Mouse (Mus musculus) forebrain, embryonic 15.5 days (tissue): Measurements from ENCODE around the gene Scamp1. TPM values are rescaled to one million over a fixed set of nuclear protein-coding genes. Genes with fewer than 3 reads are reported as not detected.

Experiments
- ATAC-seq: fragments of 200-750 bp; cut with Nextera tagmentation; replicated peaks from 2 replicates; pipeline ENCODE4 v1.8.0; 2017; ENCODE audit warnings: mild to moderate bottlenecking, moderate TSS enrichment, moderate library complexity
- H3K27ac ChIP-seq: fragments of 300-500 bp; sonication (generic); replicated peaks from 2 replicates; pipeline ENCODE4 v1.5.1; 2015; ENCODE audit warnings: mild to moderate bottlenecking, inconsistent platforms
- H3K27me3 ChIP-seq: fragments of 300-500 bp; sonication (generic); 2 replicates; pipeline ENCODE4 v1.6.1; 2015; ENCODE audit warnings: inconsistent platforms
- H3K36me3 ChIP-seq: fragments of 300-500 bp; sonication (generic); 2 replicates; pipeline ENCODE4 v1.6.1; 2015; ENCODE audit warnings: mild to moderate bottlenecking, inconsistent platforms
- H3K4me1 ChIP-seq: fragments of 300-500 bp; sonication (generic); 2 replicates; pipeline ENCODE4 v1.6.1; 2015; ENCODE audit warnings: inconsistent platforms
- H3K4me2 ChIP-seq: fragments of 300-500 bp; sonication (generic); replicated peaks from 2 replicates; pipeline ENCODE4 v1.6.1; 2015; ENCODE audit warnings: mild to moderate bottlenecking, inconsistent platforms
- H3K4me3 ChIP-seq: fragments of 300-500 bp; sonication (generic); 2 replicates; pipeline ENCODE4 v1.5.1; 2015; ENCODE audit warnings: mild to moderate bottlenecking, inconsistent platforms
- H3K9ac ChIP-seq: fragments of 300-500 bp; sonication (generic); replicated peaks from 2 replicates; pipeline ENCODE4 v1.6.1; 2015; ENCODE audit warnings: mild to moderate bottlenecking, inconsistent platforms
- H3K9me3 ChIP-seq: fragments of 300-500 bp; sonication (generic); 2 replicates; pipeline ENCODE4 v1.6.1; 2016; ENCODE audit warnings: inconsistent platforms
- WGBS: fragments of 180-500 bp; shearing (Covaris S2); methylation state at CpG from one replicate; pipeline ENCODE4 v1.1.7; 2015; ENCODE audit warnings: mixed read lengths; 5-methylcytosine and 5-hydroxymethylcytosine counted together
- polyA plus RNA-seq: library from polyadenylated mRNA; unstranded; fragments of >200 nt; fragmentation: Nextera tagmentation; extraction: Ambion mirVana; gene quantifications from 2 replicates; pipeline ENCODE4 v1.2.1, GENCODE M21; 2015

Gene Scamp1
- polyA plus RNA-seq, 1 experiment from 2014 or later: 111 TPM

DNA sequence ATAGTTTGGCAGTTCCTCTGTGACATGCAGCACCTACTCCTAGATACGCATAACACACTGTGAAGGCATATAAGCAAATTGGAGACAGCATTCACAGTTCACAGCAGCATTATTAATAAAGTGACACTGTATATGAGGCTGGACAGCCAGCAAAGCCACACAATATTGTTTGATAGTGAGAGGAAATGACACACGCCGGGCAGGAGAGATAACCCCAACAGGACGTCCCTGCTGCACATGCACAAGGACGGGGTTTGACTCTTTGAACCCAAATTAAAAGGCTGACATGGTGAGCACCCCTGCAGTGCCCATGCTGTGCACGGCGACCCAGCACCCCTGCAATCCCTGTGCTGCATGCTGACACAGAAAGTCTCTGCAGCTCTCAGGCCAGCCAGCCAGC, 17.5 kb downstream of the Scamp1 start:
- no peaks in the 10 kb centered on the region for H3K36me3 ChIP-seq
- ATAC-seq: no peak
- 50% methylated on average over 7 of the region's 7 CpGs for WGBS

DNA sequence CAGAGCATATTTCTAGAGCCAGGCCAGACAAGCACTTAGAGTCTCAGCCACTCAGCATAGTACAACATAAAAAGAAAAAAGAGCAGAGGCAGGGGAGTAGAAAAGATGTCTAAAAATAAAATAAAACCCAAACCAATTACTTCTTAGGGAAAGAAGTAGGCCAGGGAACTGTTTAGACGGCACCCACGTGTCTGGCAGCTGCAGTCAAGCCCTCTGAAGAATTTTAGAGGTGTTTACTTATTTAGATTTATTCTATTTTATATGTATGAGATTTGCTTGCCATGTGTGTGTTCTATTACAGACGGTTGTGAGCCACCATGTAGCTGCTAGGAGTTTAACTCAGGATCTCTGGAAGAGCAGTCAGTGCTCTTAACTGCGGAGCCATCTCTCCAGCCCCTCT, 18.5 kb downstream of the Scamp1 start:
- H3K36me3 ChIP-seq: no peaks in the 10 kb centered on the region
- H3K27ac ChIP-seq: no peak overlapping the region
- no peak overlapping the region for H3K4me3 ChIP-seq
- H3K9me3 ChIP-seq: no peaks in the 10 kb centered on the region
- H3K4me2 ChIP-seq: no peak overlapping the region
- ATAC-seq: no peak
- WGBS: 59% methylated on average over 4 of the region's 4 CpGs
- H3K27me3 ChIP-seq: no peaks in the 10 kb centered on the region
- peaks cover 13% of the 10 kb centered on the region for H3K4me1 ChIP-seq
- H3K9ac ChIP-seq: no peak overlapping the region

More for the DNA sequence above, 17.5 kb downstream of the Scamp1 start:
- H3K4me1 ChIP-seq: peaks cover 13% of the 10 kb centered on the region
- H3K9ac ChIP-seq: no peak overlapping the region
- no peaks in the 10 kb centered on the region for H3K9me3 ChIP-seq
- H3K4me2 ChIP-seq: no peak overlapping the region
- H3K27ac ChIP-seq: no peak overlapping the region
- H3K4me3 ChIP-seq: no peak overlapping the region
- H3K27me3 ChIP-seq: no peaks in the 10 kb centered on the region

DNA sequence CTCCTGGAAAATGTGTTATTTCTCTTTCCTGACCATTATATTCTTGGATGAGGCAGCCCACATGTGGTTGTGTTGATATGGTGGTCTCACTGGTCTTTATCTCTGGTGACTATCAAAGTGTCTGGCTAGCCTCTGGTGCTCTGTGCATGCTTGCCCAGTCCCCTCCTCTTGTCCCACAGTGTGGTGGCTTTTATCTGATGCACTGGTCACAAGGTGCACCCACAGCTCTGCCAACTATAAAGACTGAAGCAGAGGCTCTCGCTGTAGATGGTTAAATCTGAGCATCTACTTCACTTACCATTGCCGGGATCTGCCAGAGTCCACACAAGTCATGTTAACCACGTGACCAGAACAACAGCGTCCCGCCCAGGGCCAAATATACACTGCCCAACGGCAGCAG, 19.1 kb downstream of the Scamp1 start:
- Histone ChIP-seq H3K4me1 (peaks cover 13% of the 10 kb centered on the region), H3K4me3 (no peak overlapping the region), H3K9me3 (no peaks in the 10 kb centered on the region), H3K27ac (no peak overlapping the region), H3K36me3 (no peaks in the 10 kb centered on the region), H3K4me2 (no peak overlapping the region), H3K9ac (no peak overlapping the region), H3K27me3 (no peaks in the 10 kb centered on the region)
- 90% methylated on average over 6 of the region's 6 CpGs for WGBS
- no peak for ATAC-seq

GRCm38 (mm10) chr13:94265291-94265690, 20.4 kb downstream of the Scamp1 start:
- H3K27ac ChIP-seq: no peak overlapping the region
- WGBS: 76% methylated on average over 3 of the region's 3 CpGs
- H3K36me3 ChIP-seq: no peaks in the 10 kb centered on the region
- no peak for ATAC-seq
- H3K9ac ChIP-seq: no peak overlapping the region
- no peak overlapping the region for H3K4me2 ChIP-seq
- H3K9me3 ChIP-seq: no peaks in the 10 kb centered on the region
- H3K4me3 ChIP-seq: no peak overlapping the region
- H3K27me3 ChIP-seq: no peaks in the 10 kb centered on the region
- peaks cover 13% of the 10 kb centered on the region for H3K4me1 ChIP-seq

GRCm38 (mm10) chr13:94263943-94264342, 21.7 kb downstream of the Scamp1 start:
- 85% methylated on average over 5 of the region's 5 CpGs for WGBS
- Histone ChIP-seq H3K9ac (no peak overlapping the region), H3K4me3 (no peak overlapping the region), H3K9me3 (no peaks in the 10 kb centered on the region), H3K36me3 (no peaks in the 10 kb centered on the region), H3K4me2 (no peak overlapping the region), H3K4me1 (peaks cover 13% of the 10 kb centered on the region), H3K27ac (no peak overlapping the region), H3K27me3 (no peaks in the 10 kb centered on the region)
- no peak for ATAC-seq

DNA sequence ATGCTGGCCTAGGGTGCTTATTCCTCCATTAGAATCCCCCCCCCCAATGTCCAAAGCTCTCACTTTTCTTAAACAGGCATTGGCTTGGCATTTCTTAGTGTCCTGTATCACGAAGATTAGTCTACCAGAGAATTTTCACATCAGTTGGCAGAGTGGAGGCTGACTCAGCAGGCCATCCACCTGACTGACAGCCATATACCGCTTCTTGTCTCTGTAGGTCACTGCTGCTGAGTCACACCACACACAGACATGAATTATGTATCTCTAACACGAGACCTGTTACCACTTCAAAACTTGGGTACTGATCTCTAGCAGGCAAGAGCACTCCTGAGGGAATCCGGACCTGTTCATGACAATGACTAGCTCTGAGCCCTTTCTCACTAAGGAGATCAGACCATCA, 23.1 kb downstream of the Scamp1 start:
- Histone ChIP-seq H3K4me2 (no peak overlapping the region), H3K9ac (no peak overlapping the region), H3K36me3 (no peaks in the 10 kb centered on the region), H3K27me3 (no peaks in the 10 kb centered on the region), H3K4me1 (peaks cover 6% of the 10 kb centered on the region; the same call in 1 of the 2 replicates), H3K4me3 (no peak overlapping the region), H3K9me3 (no peaks in the 10 kb centered on the region), H3K27ac (no peak overlapping the region)
- no peak for ATAC-seq
- 77% methylated on average over 4 of the region's 4 CpGs for WGBS

- no peaks in the 10 kb centered on the region for H3K4me1 ChIP-seq
- ATAC-seq: no peak
- H3K27me3 ChIP-seq: no peaks in the 10 kb centered on the region
- no peaks in the 10 kb centered on the region for H3K36me3 ChIP-seq
- WGBS: 74% methylated on average over 6 of the region's 6 CpGs
- no peak overlapping the region for H3K9ac ChIP-seq
- H3K27ac ChIP-seq: no peak overlapping the region
- no peak overlapping the region for H3K4me3 ChIP-seq
- no peaks in the 10 kb centered on the region for H3K9me3 ChIP-seq
- H3K4me2 ChIP-seq: no peak overlapping the region
Observed at GRCm38 (mm10) chr13:94261624-94262023, 24.0 kb downstream of the Scamp1 start.

GRCm38 (mm10) chr13:94260961-94261360, 24.7 kb downstream of the Scamp1 start:
- no peak overlapping the region for H3K4me3 ChIP-seq
- no peak overlapping the region for H3K9ac ChIP-seq
- ATAC-seq: no peak
- no peak overlapping the region for H3K4me2 ChIP-seq
- H3K27me3 ChIP-seq: no peaks in the 10 kb centered on the region
- no peaks in the 10 kb centered on the region for H3K4me1 ChIP-seq
- 85% methylated on average over 8 of the region's 8 CpGs for WGBS
- no peak overlapping the region for H3K27ac ChIP-seq
- no peaks in the 10 kb centered on the region for H3K9me3 ChIP-seq
- no peaks in the 10 kb centered on the region for H3K36me3 ChIP-seq

- Histone ChIP-seq H3K27me3 (no peaks in the 10 kb centered on the region), H3K4me3 (no peak overlapping the region), H3K27ac (no peak overlapping the region), H3K36me3 (no peaks in the 10 kb centered on the region), H3K9ac (no peak overlapping the region), H3K9me3 (no peaks in the 10 kb centered on the region), H3K4me1 (no peaks in the 10 kb centered on the region), H3K4me2 (no peak overlapping the region)
- 85% methylated on average over 5 of the region's 5 CpGs for WGBS
- no peak for ATAC-seq
Observed at GRCm38 (mm10) chr13:94259210-94259609, 26.4 kb downstream of the Scamp1 start.

- H3K4me2 ChIP-seq: no peak overlapping the region
- H3K4me1 ChIP-seq: no peaks in the 10 kb centered on the region
- no peaks in the 10 kb centered on the region for H3K27me3 ChIP-seq
- 88% methylated on average over 6 of the region's 6 CpGs for WGBS
- H3K9me3 ChIP-seq: no peaks in the 10 kb centered on the region
- no peak for ATAC-seq
- H3K9ac ChIP-seq: no peak overlapping the region
- H3K36me3 ChIP-seq: no peaks in the 10 kb centered on the region
- no peak overlapping the region for H3K27ac ChIP-seq
- no peak overlapping the region for H3K4me3 ChIP-seq
Observed at GRCm38 (mm10) chr13:94258530-94258929, 27.1 kb downstream of the Scamp1 start.

DNA sequence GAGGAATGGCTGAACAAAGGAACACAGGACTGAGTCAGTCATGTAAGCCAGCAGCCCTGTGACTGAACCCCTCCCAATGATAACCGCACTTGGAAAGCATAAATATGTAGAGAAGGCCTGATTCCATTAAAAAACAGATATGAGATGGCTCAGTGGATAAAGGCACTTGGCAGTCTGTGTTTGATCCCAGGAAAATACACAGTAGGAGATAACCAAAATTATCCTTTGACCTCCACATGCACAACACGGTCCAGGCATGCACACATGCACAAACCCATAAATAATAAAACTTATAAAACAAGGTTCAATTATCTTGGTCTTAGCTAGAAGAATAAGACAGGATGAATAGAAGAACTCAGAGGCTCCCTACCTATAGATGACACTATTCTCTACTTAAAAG, 27.9 kb downstream of the Scamp1 start:
- no peaks in the 10 kb centered on the region for H3K9me3 ChIP-seq
- no peak overlapping the region for H3K27ac ChIP-seq
- H3K9ac ChIP-seq: no peak overlapping the region
- H3K4me1 ChIP-seq: no peaks in the 10 kb centered on the region
- H3K36me3 ChIP-seq: no peaks in the 10 kb centered on the region
- WGBS: 75% methylated on average over 2 of the region's 2 CpGs
- no peak overlapping the region for H3K4me2 ChIP-seq
- no peak for ATAC-seq
- no peaks in the 10 kb centered on the region for H3K27me3 ChIP-seq
- no peak overlapping the region for H3K4me3 ChIP-seq

DNA sequence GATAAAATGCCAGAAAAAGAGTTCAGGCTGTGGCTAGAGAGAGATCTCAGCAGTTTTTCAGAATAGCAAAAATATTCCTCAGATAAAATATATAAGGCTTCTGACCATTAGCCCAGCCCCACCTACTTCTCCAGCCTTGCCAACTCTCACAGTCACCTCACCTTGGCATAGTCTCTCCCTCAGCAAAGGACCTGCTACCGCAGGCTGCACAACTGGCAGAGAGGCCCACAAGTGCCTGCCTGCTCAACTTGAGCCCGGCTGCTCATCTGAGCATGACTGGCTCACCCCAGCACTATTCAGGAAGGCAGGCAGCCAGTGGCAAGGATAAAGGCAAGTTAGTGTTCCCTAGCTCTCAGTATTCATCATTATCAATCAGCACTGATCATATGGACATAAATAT, 30.5 kb downstream of the Scamp1 start:
- Histone ChIP-seq H3K9me3 (no peaks in the 10 kb centered on the region), H3K27me3 (no peaks in the 10 kb centered on the region), H3K9ac (no peak overlapping the region), H3K4me1 (no peaks in the 10 kb centered on the region), H3K4me3 (no peak overlapping the region), H3K4me2 (no peak overlapping the region), H3K27ac (no peak overlapping the region), H3K36me3 (no peaks in the 10 kb centered on the region)
- ATAC-seq: no peak
- whole genome bisulfite sequencing: 96% methylated on average over 2 of the region's 2 CpGs

GRCm38 (mm10) chr13:94254286-94254685, 31.4 kb downstream of the Scamp1 start:
- ATAC-seq: no peak
- Histone ChIP-seq H3K27me3 (no peaks in the 10 kb centered on the region), H3K9ac (no peak overlapping the region), H3K36me3 (no peaks in the 10 kb centered on the region), H3K4me3 (no peak overlapping the region), H3K4me1 (no peaks in the 10 kb centered on the region), H3K4me2 (no peak overlapping the region), H3K27ac (no peak overlapping the region), H3K9me3 (no peaks in the 10 kb centered on the region)
- WGBS: 95% methylated on average over 3 of the region's 3 CpGs
